Comparison of ENCODE assay signal across 26 mouse cellular contexts in the genomic region with DNA sequence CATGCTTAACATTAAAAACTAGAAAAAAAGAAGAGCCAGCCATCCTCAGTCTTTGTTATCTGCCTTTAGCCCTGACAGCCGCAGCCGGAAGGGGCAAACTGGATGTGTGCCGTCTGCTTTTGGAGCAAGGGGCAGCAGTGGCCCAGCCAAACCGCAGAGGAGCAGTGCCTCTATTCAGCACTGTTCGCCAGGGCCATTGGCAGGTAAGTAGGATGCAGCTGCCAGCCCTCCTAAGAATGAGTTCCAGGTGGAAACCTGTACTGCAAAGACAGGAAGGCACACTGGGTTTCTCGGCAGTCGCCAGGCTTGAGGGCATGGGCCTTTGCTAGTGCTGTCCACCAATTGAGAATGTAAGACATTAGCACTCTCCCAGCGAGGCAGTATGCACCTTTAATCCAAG.
"Had no signal": no experiment of that assay in that cellular context is flagged by ENCODE, and none has a peak within 500 bp of the region (broad histone marks: within the 10 kb centered on the region; RNA-seq: fewer than 3 reads in every experiment).

No protein-coding gene starts in this region.

- H3K4me2 ChIP-seq: kidney, embryonic 15.5 days; limb, embryonic 13.5 days; liver, embryonic 12.5 days; liver, embryonic 15.5 days; lung, embryonic 15.5 days; midbrain, embryonic 13.5 days; neural tube, embryonic 15.5 days had no signal

- ATAC-seq: liver, embryonic 12.5 days; midbrain, embryonic 13.5 days; midbrain, embryonic 16.5 days had no signal

- H3K36me3 ChIP-seq: liver, embryonic 12.5 days; liver, embryonic 15.5 days; midbrain, embryonic 10.5 days had no signal

- H3K27ac ChIP-seq: kidney, embryonic 15.5 days; limb, embryonic 10.5 days; limb, embryonic 13.5 days; liver, embryonic 12.5 days; liver, embryonic 15.5 days; lung, embryonic 15.5 days; midbrain, embryonic 10.5 days; midbrain, embryonic 13.5 days; neural tube, embryonic 15.5 days; stomach, postnatal 0 days had no signal

- H3K27me3 ChIP-seq: kidney, embryonic 15.5 days; limb, embryonic 13.5 days; liver, embryonic 12.5 days; liver, embryonic 15.5 days; lung, embryonic 15.5 days; midbrain, embryonic 13.5 days; neural tube, embryonic 15.5 days had no signal

- H3K4me1 ChIP-seq: kidney, embryonic 15.5 days; limb, embryonic 10.5 days; limb, embryonic 13.5 days; liver, embryonic 12.5 days; liver, embryonic 15.5 days; megakaryocyte, embryonic 14.5 days; midbrain, embryonic 10.5 days; midbrain, embryonic 13.5 days; neural tube, embryonic 15.5 days had no signal

- H3K4me3 ChIP-seq: kidney, embryonic 15.5 days; limb, embryonic 10.5 days; limb, embryonic 13.5 days; liver, embryonic 12.5 days; liver, embryonic 15.5 days; lung, embryonic 15.5 days; megakaryocyte, embryonic 14.5 days; midbrain, embryonic 10.5 days; midbrain, embryonic 13.5 days; myocyte; neural tube, embryonic 15.5 days had no signal

- H3K9ac ChIP-seq: kidney, embryonic 15.5 days; limb, embryonic 13.5 days; liver, embryonic 12.5 days; liver, embryonic 15.5 days; lung, embryonic 15.5 days; midbrain, embryonic 13.5 days; neural tube, embryonic 15.5 days had no signal

- H3K9me3 ChIP-seq: kidney, embryonic 15.5 days; limb, embryonic 10.5 days; limb, embryonic 13.5 days; liver, embryonic 12.5 days; liver, embryonic 15.5 days; lung, embryonic 15.5 days; megakaryocyte, embryonic 14.5 days; midbrain, embryonic 10.5 days; midbrain, embryonic 13.5 days; neural tube, embryonic 15.5 days had no signal

- DNase-seq: kidney, postnatal 10 days; kidney, postnatal 36 days; layer of hippocampus, postnatal 36 days; liver; lung, adult 18-20 months; lung, postnatal 10 days; lung, postnatal 36 days; right cerebral cortex, adult 18-20 months; right cerebral cortex, postnatal 14 days; right cerebral cortex, postnatal 4 days; thymus, adult 2 months; thymus, postnatal 14 days; thymus, postnatal 4 days had no signal
